Mouse (Mus musculus) liver, embryonic 16.5 days (tissue): Measurements from ENCODE around the gene Prop1. TPM values are rescaled to one million over a fixed set of nuclear protein-coding genes. Genes with fewer than 3 reads are reported as not detected.

Experiments used
- ATAC-seq: fragments of 200-750 bp; cut with Nextera tagmentation; 2 replicates; pipeline ENCODE4 v1.8.0; 2017; ENCODE audit warnings: low read depth, mild to moderate bottlenecking, moderate number of reproducible peaks, moderate library complexity
- H3K27ac ChIP-seq: fragments of 300-500 bp; sonication (generic); 2 replicates; pipeline ENCODE4 v1.5.1; 2014; ENCODE audit warnings: mild to moderate bottlenecking, low read length
- H3K27me3 ChIP-seq: fragments of 300-500 bp; sonication (generic); 2 replicates; pipeline ENCODE4 v1.6.1; 2014; ENCODE audit warnings: low read depth, low read length, mixed read lengths; ENCODE audit not compliant: control insufficient read depth, insufficient read depth
- H3K36me3 ChIP-seq: fragments of 300-500 bp; sonication (generic); 2 replicates; pipeline ENCODE4 v1.6.1; 2014; ENCODE audit warnings: mild to moderate bottlenecking; ENCODE audit not compliant: control insufficient read depth, insufficient read depth
- H3K4me1 ChIP-seq: fragments of 300-500 bp; sonication (generic); 2 replicates; pipeline ENCODE4 v1.6.1; 2014; ENCODE audit warnings: low read depth, low read length, mixed read lengths; ENCODE audit not compliant: control insufficient read depth
- H3K4me2 ChIP-seq: fragments of 300-500 bp; sonication (generic); 2 replicates; pipeline ENCODE4 v1.6.1; 2014; ENCODE audit warnings: low read depth, low read length, mixed read lengths
- H3K4me3 ChIP-seq: fragments of 300-500 bp; sonication (generic); 2 replicates; pipeline ENCODE4 v1.5.1; 2014; ENCODE audit warnings: low read depth, mild to moderate bottlenecking, low read length
- H3K9ac ChIP-seq: fragments of 300-500 bp; sonication (generic); 2 replicates; pipeline ENCODE4 v1.6.1; 2014; ENCODE audit warnings: low read depth, low read length
- H3K9me3 ChIP-seq: fragments of 300-500 bp; sonication (generic); replicated peaks from 2 replicates; pipeline ENCODE4 v1.6.1; 2016; ENCODE audit warnings: low read length; ENCODE audit not compliant: control insufficient read depth
- WGBS: fragments of 180-500 bp; shearing (Covaris S2); extraction: QIAGEN DNeasy Blood & Tissue Kit; methylation state at CpG from one replicate; pipeline ENCODE4 v1.1.7; 2014; ENCODE audit not compliant: insufficient replicate concordance; 5-methylcytosine and 5-hydroxymethylcytosine counted together
- polyA plus RNA-seq: library from polyadenylated mRNA; unstranded; fragments of >200 nt; fragmentation: Nextera tagmentation; extraction: Ambion mirVana; gene quantifications from 2 replicates; pipeline ENCODE4 v1.2.1, GENCODE M21; 2015

The Prop1 gene
- polyA plus RNA-seq, 1 experiment from 2014 or later, result not detected

DNA sequence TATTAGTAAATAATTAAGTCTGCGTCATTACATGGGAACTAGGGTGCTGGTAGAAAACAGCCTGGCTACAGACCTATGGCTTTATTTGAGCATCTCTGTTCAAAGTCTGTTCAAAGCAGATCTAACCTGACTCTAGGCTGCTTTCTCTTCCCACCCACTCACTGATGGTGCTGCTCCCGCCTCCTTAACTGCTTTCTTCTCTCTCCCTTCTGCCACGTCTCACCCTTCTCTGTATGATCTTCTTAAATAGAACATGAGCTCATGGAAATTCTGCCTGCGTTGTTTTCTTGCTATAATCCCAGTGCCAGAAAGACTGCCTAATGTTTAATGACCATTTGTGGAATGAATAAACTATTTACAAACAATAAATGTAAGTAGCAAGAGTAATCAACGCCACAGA is 45.4 kb downstream of the Prop1 start:
- Histone ChIP-seq H3K4me2 (no peak overlapping the region), H3K9ac (no peak overlapping the region), H3K27me3 (no peaks in the 10 kb centered on the region), H3K4me1 (no peaks in the 10 kb centered on the region), H3K27ac (no peak overlapping the region), H3K9me3 (no peaks in the 10 kb centered on the region), H3K36me3 (peaks cover 14% of the 10 kb centered on the region), H3K4me3 (no peak overlapping the region)
- WGBS, result 75% methylated on average over 5 of the region's 5 CpGs
- no peak for ATAC-seq

Other genes with a start within 250 kb of the Prop1 start
- gene Zfp354c, start 126.0 kb downstream of the Prop1 start, polyA plus RNA-seq, result 0.76 and 0.84 TPM in 2 replicates
- 0.08 TPM in 2 replicates for gene Zfp879, start 112.2 kb downstream of the Prop1 start, polyA plus RNA-seq
- 0.02 TPM in 1 of 2 replicates, not detected in the other for gene Grm6, start 103.1 kb downstream of the Prop1 start, polyA plus RNA-seq
- gene Zfp454, start 66.1 kb downstream of the Prop1 start, polyA plus RNA-seq, result 0.28 and 0.29 TPM in 2 replicates
- 1.6 and 1.9 TPM in 2 replicates for gene Zfp2, start 37.6 kb downstream of the Prop1 start, polyA plus RNA-seq
- 0.13 and 0.15 TPM in 2 replicates for gene Zfp354b, start 22.1 kb downstream of the Prop1 start, polyA plus RNA-seq
- not detected in 2 replicates for gene 4933414I15Rik, start 10.0 kb downstream of the Prop1 start, polyA plus RNA-seq
- not detected in 2 replicates for gene Olfr1378, start 12.8 kb upstream of the Prop1 start, polyA plus RNA-seq
- not detected in 2 replicates for gene Olfr1377, start 28.2 kb upstream of the Prop1 start, polyA plus RNA-seq
- gene Olfr51, start 49.8 kb upstream of the Prop1 start, polyA plus RNA-seq, result not detected in 2 replicates
- not detected in 2 replicates for gene Olfr54, start 60.5 kb upstream of the Prop1 start, polyA plus RNA-seq
- not detected in 2 replicates for gene Olfr1375, start 94.3 kb upstream of the Prop1 start, polyA plus RNA-seq
- 1.4 and 1.7 TPM in 2 replicates for gene Zfp354a, start 105.5 kb upstream of the Prop1 start, polyA plus RNA-seq